Mouse (Mus musculus) heart, postnatal 0 days (tissue): ENCODE results near the gene 4931422A03Rik. TPM values are rescaled to one million over a fixed set of nuclear protein-coding genes. Genes with fewer than 3 reads are reported as not detected.

Experiments used
- ATAC-seq: fragments of 200-750 bp; cut with Nextera tagmentation; 2 replicates; pipeline ENCODE4 v1.8.0; 2017; ENCODE audit warnings: low read depth, moderate number of reproducible peaks, moderate library complexity; ENCODE audit not compliant: insufficient read depth
- DNase-seq: peaks from one replicate; pipeline ENCODE4 v3.0.0-alpha.2; 2016; ENCODE audit warnings: low spot score
- H3K27ac ChIP-seq: fragments of 300-500 bp; sonication (generic); 2 replicates; pipeline ENCODE4 v1.5.1; 2014; ENCODE audit warnings: low read depth, mild to moderate bottlenecking
- H3K27me3 ChIP-seq: fragments of 300-500 bp; sonication (generic); 2 replicates; pipeline ENCODE4 v1.6.1; 2014; ENCODE audit warnings: low read length, mixed read lengths; ENCODE audit not compliant: control insufficient read depth, insufficient read depth
- H3K36me3 ChIP-seq: fragments of 300-500 bp; sonication (generic); replicated peaks from 2 replicates; pipeline ENCODE4 v1.6.1; 2014; ENCODE audit warnings: low read length, mixed read lengths; ENCODE audit not compliant: control insufficient read depth, insufficient read depth
- H3K4me1 ChIP-seq: fragments of 300-500 bp; sonication (generic); 2 replicates; pipeline ENCODE4 v1.6.1; 2014; ENCODE audit warnings: antibody characterized with exemption; ENCODE audit not compliant: control insufficient read depth, insufficient read depth
- H3K4me2 ChIP-seq: fragments of 300-500 bp; sonication (generic); 2 replicates; pipeline ENCODE4 v1.6.1; 2014; ENCODE audit warnings: low read depth, mild to moderate bottlenecking, low read length, moderate library complexity
- H3K4me3 ChIP-seq: fragments of 300-500 bp; sonication (generic); 2 replicates; pipeline ENCODE4 v1.5.1; 2014; ENCODE audit warnings: low read depth, low read length
- H3K9ac ChIP-seq: fragments of 300-500 bp; sonication (generic); replicated peaks from 2 replicates; pipeline ENCODE4 v1.6.1; 2014; ENCODE audit warnings: low read depth, low read length, mixed read lengths
- H3K9me3 ChIP-seq: fragments of 300-500 bp; sonication (generic); replicated peaks from 2 replicates; pipeline ENCODE4 v1.6.1; 2016; ENCODE audit warnings: low read length; ENCODE audit not compliant: control insufficient read depth
- CTCF ChIP-seq: IDR thresholded peaks from 2 replicates; pipeline ENCODE4 v1.5.1; 2016; ENCODE audit warnings: antibody characterized with exemption, control low read depth, low read depth
- EP300 ChIP-seq: IDR thresholded peaks from 2 replicates; pipeline ENCODE4 v1.6.1; 2016; ENCODE audit warnings: antibody characterized with exemption, low read depth
- WGBS: fragments of 180-500 bp; shearing (Covaris S2); extraction: QIAGEN DNeasy Blood & Tissue Kit; methylation state at CpG from one replicate; pipeline ENCODE4 v1.1.7; 2014; 5-methylcytosine and 5-hydroxymethylcytosine counted together
- polyA plus RNA-seq: library from polyadenylated mRNA; unstranded; fragments of >200 nt; fragmentation: Nextera tagmentation; extraction: Ambion mirVana; gene quantifications from 2 replicates; pipeline ENCODE4 v1.2.1, GENCODE M21; 2015
- total RNA-seq: library from RNA; depleted of rRNA; stranded (reverse); fragments of >200 nt; gene quantifications from 2 replicates; pipeline ENCODE4 v1.2.3, GENCODE M21; 2014; ENCODE audit warnings: low replicate concordance

Gene 4931422A03Rik
- total and polyA plus RNA-seq, 2 experiments from 2014 or later: 1.1 TPM; not detected in 1

DNA sequence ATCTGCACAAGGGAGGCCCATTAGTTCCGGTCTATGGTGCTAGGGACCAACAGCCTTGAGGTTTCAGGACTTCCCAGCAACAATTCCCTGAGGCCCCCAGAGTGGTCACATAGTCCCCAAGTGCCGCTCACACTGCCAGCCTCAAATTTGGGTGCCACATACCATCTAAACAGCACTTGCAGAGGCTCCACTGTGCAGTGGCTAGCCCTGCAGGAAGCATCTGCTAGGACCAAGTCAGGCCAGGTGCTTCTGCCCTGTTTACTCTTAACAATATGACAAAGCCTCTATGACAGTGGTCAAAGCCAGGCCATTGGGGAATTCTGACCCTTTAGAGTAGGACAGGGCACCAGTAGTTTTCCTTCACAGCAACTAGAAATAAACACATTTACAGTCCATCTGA, 91.5 kb downstream of the 4931422A03Rik start:
- no peak overlapping the region for H3K4me2 ChIP-seq
- no peaks in the 10 kb centered on the region for H3K27me3 ChIP-seq
- 78% methylated on average over 2 of the region's 2 CpGs for WGBS
- DNase-seq (no peak), ATAC-seq (no peak)
- H3K9me3 ChIP-seq: no peaks in the 10 kb centered on the region
- no peaks in the 10 kb centered on the region for H3K36me3 ChIP-seq
- H3K9ac ChIP-seq: no peak overlapping the region
- H3K4me1 ChIP-seq: no peaks in the 10 kb centered on the region
- H3K27ac ChIP-seq: no peak overlapping the region
- no peak for TF ChIP-seq EP300
- TF ChIP-seq CTCF: no peak
- H3K4me3 ChIP-seq: no peak overlapping the region

DNA sequence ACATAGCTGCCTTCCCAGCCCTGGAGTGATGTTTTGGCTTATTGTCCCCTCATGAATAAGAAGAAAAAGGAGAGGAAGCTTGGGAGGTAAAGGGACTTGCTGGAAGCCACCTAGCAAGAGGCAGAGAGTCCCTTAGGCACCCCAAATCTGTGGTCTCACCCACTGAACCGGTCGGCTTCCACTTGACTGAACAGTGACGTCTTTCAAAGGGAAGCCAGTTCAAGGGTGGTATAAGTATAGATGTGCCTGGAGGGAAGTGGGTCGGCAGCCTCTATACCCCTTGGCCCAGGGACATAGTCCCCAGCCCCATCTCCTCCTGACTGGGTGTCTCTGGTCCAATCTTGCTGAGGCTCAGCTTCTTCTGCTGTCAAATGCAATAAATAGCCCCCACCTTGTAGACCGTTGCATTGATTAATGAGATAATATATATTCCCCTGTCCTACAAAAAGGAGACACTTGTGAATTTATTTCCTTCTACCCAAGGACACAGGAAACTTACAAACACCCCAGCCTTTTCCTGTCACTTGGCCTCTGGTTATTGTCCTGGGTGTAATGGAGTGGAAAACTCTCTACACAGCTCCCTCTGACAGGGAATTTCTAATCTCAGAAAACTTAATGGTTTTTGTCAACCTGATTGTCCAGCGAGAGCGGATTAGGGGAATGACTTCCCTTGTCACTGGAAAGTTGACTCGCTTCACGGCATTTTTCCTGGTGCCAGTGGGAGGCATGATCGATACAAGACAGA, 92.3 kb downstream of the 4931422A03Rik start:
- no peak for ATAC-seq
- 60% methylated on average over 10 of the region's 10 CpGs for WGBS
- DNase-seq: no peak

GRCm38 (mm10) chr2:103934670-103935069, 93.5 kb downstream of the 4931422A03Rik start:
- H3K4me1 ChIP-seq: no peaks in the 10 kb centered on the region
- no peaks in the 10 kb centered on the region for H3K9me3 ChIP-seq
- no peaks in the 10 kb centered on the region for H3K36me3 ChIP-seq
- no peak overlapping the region for H3K27ac ChIP-seq
- WGBS: 75% methylated on average over 3 of the region's 3 CpGs
- no peak for DNase-seq
- TF ChIP-seq EP300 (no peak), CTCF (no peak)
- no peak for ATAC-seq
- H3K4me2 ChIP-seq: no peak overlapping the region
- H3K9ac ChIP-seq: no peak overlapping the region
- H3K4me3 ChIP-seq: no peak overlapping the region
- no peaks in the 10 kb centered on the region for H3K27me3 ChIP-seq

More for the DNA sequence above, 92.3 kb downstream of the 4931422A03Rik start:
- H3K4me1 ChIP-seq: no peaks in the 10 kb centered on the region
- H3K36me3 ChIP-seq: no peaks in the 10 kb centered on the region
- H3K27me3 ChIP-seq: no peaks in the 10 kb centered on the region
- no peaks in the 10 kb centered on the region for H3K9me3 ChIP-seq
- H3K4me3 ChIP-seq: no peak overlapping the region
- H3K4me2 ChIP-seq: no peak overlapping the region
- no peak overlapping the region for H3K9ac ChIP-seq
- TF ChIP-seq EP300 (no peak), CTCF (no peak)
- no peak overlapping the region for H3K27ac ChIP-seq

- Histone ChIP-seq H3K27ac (no peak overlapping the region), H3K4me2 (no peak overlapping the region), H3K9ac (no peak overlapping the region), H3K36me3 (no peaks in the 10 kb centered on the region), H3K27me3 (no peaks in the 10 kb centered on the region), H3K9me3 (no peaks in the 10 kb centered on the region), H3K4me1 (no peaks in the 10 kb centered on the region), H3K4me3 (no peak overlapping the region)
- no peak for ATAC-seq
- 72% methylated on average over 7 of the region's 7 CpGs for WGBS
- DNase-seq: no peak
- no peak for TF ChIP-seq CTCF
- no peak for TF ChIP-seq EP300
Observed at GRCm38 (mm10) chr2:103934270-103934669, 93.9 kb downstream of the 4931422A03Rik start.

- H3K4me1 ChIP-seq: no peaks in the 10 kb centered on the region
- 72% methylated on average over 9 of the region's 9 CpGs for WGBS
- TF ChIP-seq CTCF (no peak), EP300 (no peak)
Observed at GRCm38 (mm10) chr2:103932480-103932879, 95.7 kb downstream of the 4931422A03Rik start.

DNA sequence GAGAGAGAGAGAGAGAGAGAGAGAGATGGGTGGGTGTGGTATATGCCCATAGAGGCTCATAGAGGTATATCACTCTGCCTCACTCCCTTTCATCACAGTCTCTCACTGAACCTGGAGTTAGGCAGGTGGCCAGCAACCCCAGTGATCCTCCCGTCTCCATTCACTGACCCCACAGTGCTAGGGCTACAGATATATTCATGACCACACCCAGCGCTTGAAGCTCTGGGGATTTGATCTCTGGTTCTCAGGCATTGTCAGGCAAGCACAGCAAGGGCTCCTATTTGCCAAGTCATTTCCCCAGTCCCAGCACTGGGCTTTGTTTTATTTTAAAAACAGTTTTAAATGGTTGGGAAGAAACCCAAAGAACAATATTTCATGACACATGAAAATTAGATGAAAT, 96.1 kb downstream of the 4931422A03Rik start:
- ATAC-seq: no peak
- no peak overlapping the region for H3K27ac ChIP-seq
- WGBS: 50% methylated on average over 2 of the region's 2 CpGs
- H3K4me2 ChIP-seq: no peak overlapping the region
- H3K27me3 ChIP-seq: no peaks in the 10 kb centered on the region
- no peak overlapping the region for H3K4me3 ChIP-seq
- DNase-seq: no peak
- no peaks in the 10 kb centered on the region for H3K9me3 ChIP-seq
- TF ChIP-seq EP300: no peak
- TF ChIP-seq CTCF: no peak
- H3K36me3 ChIP-seq: no peaks in the 10 kb centered on the region
- H3K4me1 ChIP-seq: no peaks in the 10 kb centered on the region
- no peak overlapping the region for H3K9ac ChIP-seq

More at GRCm38 (mm10) chr2:103932480-103932879, 95.7 kb downstream of the 4931422A03Rik start:
- no peak for ATAC-seq
- no peak overlapping the region for H3K4me2 ChIP-seq
- no peak for DNase-seq
- H3K27ac ChIP-seq: no peak overlapping the region
- H3K36me3 ChIP-seq: no peaks in the 10 kb centered on the region
- no peak overlapping the region for H3K4me3 ChIP-seq
- no peaks in the 10 kb centered on the region for H3K9me3 ChIP-seq
- H3K27me3 ChIP-seq: no peaks in the 10 kb centered on the region
- H3K9ac ChIP-seq: no peak overlapping the region
